Mouse (Mus musculus) C2C12 (cell line): ENCODE data around the gene Prmt3.

Source experiments
- CTCF ChIP-seq: IDR thresholded peaks from one replicate; pipeline ENCODE4 v1.5.1; 2011; ENCODE audit not compliant: control insufficient read depth, insufficient read depth, insufficient read length
- MAX ChIP-seq: IDR thresholded peaks from one replicate; pipeline ENCODE4 v1.6.1; 2011; ENCODE audit warnings: mild to moderate bottlenecking, control low read depth
- MYOG ChIP-seq: IDR thresholded peaks from one replicate; pipeline ENCODE4 v1.6.1; 2011; ENCODE audit not compliant: control insufficient read depth, insufficient read length; ENCODE audit errors: extremely low read depth
- USF1 ChIP-seq: IDR thresholded peaks from one replicate; pipeline ENCODE4 v1.6.1; 2011; ENCODE audit warnings: low read depth, mild to moderate bottlenecking, control low read depth, moderate library complexity

DNA sequence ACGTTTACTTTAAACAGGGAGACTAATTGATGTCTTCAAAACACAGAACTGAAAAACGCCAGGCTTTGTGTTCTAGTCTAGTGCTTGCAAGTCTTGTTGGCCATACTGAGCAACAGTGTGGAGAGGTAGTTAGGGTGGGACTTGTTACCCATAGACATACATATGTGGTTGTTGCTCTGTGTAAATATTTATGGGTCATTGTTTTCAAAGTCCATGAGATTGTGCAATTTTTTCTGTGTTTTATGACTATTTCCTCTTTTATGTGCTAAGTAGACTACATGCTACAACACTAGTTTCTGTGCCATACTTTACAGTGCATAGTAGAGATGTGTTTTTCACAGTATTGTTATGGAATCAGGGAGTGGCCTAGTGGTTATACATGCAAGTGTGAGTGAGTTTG is 16.2 kb downstream of the Prmt3 start:
- TF ChIP-seq CTCF (no peak), USF1 (no peak), MAX (no peak), MYOG (no peak)
